Mouse (Mus musculus) adrenal gland, adult 18-20 months (tissue): ENCODE data around the gene Cldn34c1. TPM values are rescaled to one million over a fixed set of nuclear protein-coding genes. Genes with fewer than 3 reads are reported as not detected.
"Not testable (repeated sequence)": the region's sequence is repeated elsewhere in the genome, so short reads cannot be mapped to it uniquely, and the experiment has no call there.

Source experiments
- DNase-seq, 2 experiments: peaks; one replicate each; pipeline ENCODE4 v3.0.0; 2021 to 2022; ENCODE audit warnings: low spot score in 2 of 2
- long read RNA-seq, 2 experiments: library from polyadenylated mRNA; stranded (forward); transcript quantifications; one replicate each; pipeline ENCODE4 v2.0.0; 2021
- total RNA-seq, 2 experiments: library from RNA; stranded (reverse); gene quantifications; 1 replicate in 1 of 2; 2 replicates in 1 of 2; pipeline ENCODE4 v1.2.3; 2021

Cldn34c1 gene
- 1 to 10 TPM; 3.1 to 4.3 TPM for total RNA-seq
- long read RNA-seq, experiment 1, result 0 reads
- long read RNA-seq, experiment 2, result 0 reads

GRCm38 (mm10) chrX:123103291-123104260 is at the start of gene Cldn34c1:
Cldn34c1 (plus strand) TSS chrX:123103495.
- peak; percentile 76 to 78 for DNase-seq

- no peak for DNase-seq
Observed at GRCm38 (mm10) chrX:123087441-123087840, 15.9 kb upstream of the Cldn34c1 start.

DNA sequence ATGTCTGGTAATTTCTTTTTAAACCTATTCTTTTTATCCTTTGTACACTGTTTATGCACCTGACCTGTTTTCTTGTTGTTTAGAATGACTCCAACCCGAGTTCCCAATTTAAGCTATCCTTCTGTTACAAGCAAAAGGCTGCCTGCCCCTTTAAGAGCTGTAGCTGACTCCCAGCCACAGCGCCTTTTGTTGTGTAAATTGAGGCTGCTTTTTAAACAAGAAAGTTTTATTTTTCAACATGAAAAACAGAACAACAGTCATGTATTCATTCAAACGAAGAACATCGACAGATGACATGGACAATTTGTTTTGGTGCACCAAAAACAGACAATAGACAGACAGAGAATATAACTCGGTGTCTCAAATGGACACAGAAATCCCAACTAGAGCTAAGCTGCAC is 489 bp upstream of the Cldn34c1 start:
- DNase-seq, result not testable (repeated sequence)

- not testable (repeated sequence) for DNase-seq
Observed at GRCm38 (mm10) chrX:123104692-123105091, 1.4 kb downstream of the Cldn34c1 start.

DNA sequence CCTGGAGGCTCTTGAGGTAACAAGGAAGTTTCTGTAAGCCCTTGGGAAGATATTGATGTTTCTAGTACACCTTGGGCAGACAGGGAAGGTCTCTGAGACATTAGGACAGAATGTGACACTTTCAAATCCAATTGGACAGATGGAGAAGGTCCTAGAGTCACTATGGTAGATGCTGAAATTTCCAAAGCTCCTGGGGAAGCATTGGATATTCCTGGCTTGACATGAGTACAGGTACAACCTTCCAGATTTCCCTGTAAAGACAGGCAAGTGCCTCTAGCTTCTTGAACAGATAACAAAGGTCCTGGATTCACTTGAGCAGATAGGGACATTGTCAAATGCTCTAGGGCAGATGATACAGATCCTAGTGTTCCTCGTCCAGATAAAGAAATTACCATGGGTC is 119.1 kb downstream of the Cldn34c1 start, which contains the start of gene Srsx:
Gene Srsx, minus strand, starts transcription at position 101 of the 400 bp plus-strand sequence.
- DNase-seq, result not testable (repeated sequence)

Other genes with a start within 250 kb of the Cldn34c1 start
- gene Gm17521, start 73.8 kb upstream of the Cldn34c1 start, total RNA-seq, result not detected
- gene Srsx, start 119.0 kb downstream of the Cldn34c1 start, total RNA-seq, result not detected
- not detected for gene Gm17577, start 143.4 kb downstream of the Cldn34c1 start, total RNA-seq